Mouse (Mus musculus): ENCODE results near the gene Spata13.

DNA sequence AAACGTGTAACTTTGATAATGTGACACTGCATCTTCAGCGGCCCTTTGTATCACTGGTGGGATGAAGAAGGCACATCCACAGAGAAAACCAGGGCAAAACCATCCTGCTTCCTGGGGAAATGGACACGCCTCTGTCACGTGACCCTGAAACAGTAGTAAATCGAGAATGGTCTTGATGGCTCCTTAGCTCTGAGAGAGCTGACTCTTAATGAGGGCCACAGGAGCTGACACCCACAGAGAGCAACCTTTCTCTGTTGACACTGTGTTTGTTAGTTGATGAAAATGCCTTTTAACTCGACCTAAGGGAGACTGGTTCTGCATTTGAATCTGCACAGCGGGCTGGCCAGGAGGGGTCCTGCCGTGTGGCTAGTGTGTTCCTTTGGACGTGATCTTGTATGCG, 128.0 kb downstream of the Spata13 start:
- TF ChIP-seq CTCF (IDR thresholded peaks at IDR 0.05; ENCODE audit: extremely low read depth, insufficient read length, insufficient replicate concordance, low read depth, low read length) (no peak), POLR2A (IDR thresholded peaks at IDR 0.05; ENCODE audit: low read depth, low read length) (no peak)
